Mouse (Mus musculus) myocyte (in vitro differentiated cells): ENCODE data around the gene T2. TPM values are rescaled to one million over a fixed set of nuclear protein-coding genes. Genes with fewer than 3 reads are reported as not detected.

Experiments
- H3K27me3 ChIP-seq: one replicate; pipeline ENCODE4 v1.6.1; 2011; ENCODE audit not compliant: control insufficient read depth, insufficient read depth, insufficient read length
- H3K36me3 ChIP-seq: one replicate; pipeline ENCODE4 v1.6.1; 2011; ENCODE audit not compliant: control insufficient read depth, insufficient read depth
- H3K4me2 ChIP-seq: one replicate; pipeline ENCODE4 v1.6.1; 2011; ENCODE audit warnings: low read depth, control low read depth
- H3K4me3 ChIP-seq: one replicate; pipeline ENCODE4 v1.5.1; 2011; ENCODE audit warnings: mild to moderate bottlenecking, control low read depth, moderate library complexity
- H3K79me2 ChIP-seq: one replicate; pipeline ENCODE4 v1.6.1; 2011; ENCODE audit not compliant: control insufficient read depth, insufficient read depth
- H3ac ChIP-seq: one replicate; pipeline ENCODE4 v1.6.1; 2011; ENCODE audit not compliant: control insufficient read depth, insufficient read length
- CEBPB ChIP-seq: IDR thresholded peaks from 2 replicates; pipeline ENCODE4 v1.6.1; 2011; ENCODE audit warnings: mild to moderate bottlenecking, moderate library complexity; ENCODE audit not compliant: poor library complexity, insufficient read depth, severe bottlenecking
- E2F4 ChIP-seq: IDR thresholded peaks from one replicate; pipeline ENCODE4 v1.6.1; 2011; ENCODE audit warnings: mild to moderate bottlenecking, control low read depth, moderate library complexity; ENCODE audit not compliant: insufficient read depth
- MAX ChIP-seq: IDR thresholded peaks from one replicate; pipeline ENCODE4 v1.6.1; 2011; ENCODE audit warnings: low read depth, mild to moderate bottlenecking, control low read depth
- MYOD1 ChIP-seq, 3 experiments: IDR thresholded peaks; one replicate each; pipeline ENCODE4 v1.6.1; 2011; ENCODE audit warnings: control low read depth in 2 of 3, low read depth in 2 of 3, mild to moderate bottlenecking in 2 of 3, moderate library complexity in 1 of 3; ENCODE audit not compliant: insufficient read length in 2 of 3, control insufficient read depth in 1 of 3
- MYOG ChIP-seq, 3 experiments: IDR thresholded peaks; one replicate each; pipeline ENCODE4 v1.6.1; 2011; ENCODE audit warnings: control low read depth in 2 of 3, low read depth in 2 of 3, mild to moderate bottlenecking in 2 of 3; ENCODE audit not compliant: insufficient read length in 2 of 3, control insufficient read depth in 1 of 3, insufficient read depth in 1 of 3
- POLR2A ChIP-seq: IDR thresholded peaks from one replicate; pipeline ENCODE4 v1.6.1; 2011; ENCODE audit warnings: low read depth, mild to moderate bottlenecking, control low read depth, moderate library complexity; ENCODE audit not compliant: insufficient read length
- POLR2AphosphoS2 ChIP-seq: IDR thresholded peaks from one replicate; pipeline ENCODE4 v1.6.1; 2011; ENCODE audit warnings: low read depth, control low read depth; ENCODE audit not compliant: insufficient read length
- REST ChIP-seq: IDR thresholded peaks from one replicate; pipeline ENCODE4 v1.6.1; 2011; ENCODE audit warnings: mild to moderate bottlenecking, control low read depth, moderate library complexity; ENCODE audit not compliant: insufficient read depth, insufficient read length
- SRF ChIP-seq: IDR thresholded peaks from one replicate; pipeline ENCODE4 v1.6.1; 2011; ENCODE audit warnings: low read depth; ENCODE audit not compliant: control insufficient read depth, insufficient read length
- TCF12 ChIP-seq: IDR thresholded peaks from one replicate; pipeline ENCODE4 v1.6.1; 2011; ENCODE audit warnings: mild to moderate bottlenecking, control low read depth; ENCODE audit not compliant: poor library complexity, insufficient read depth, severe bottlenecking
- TCF3 ChIP-seq: IDR thresholded peaks from one replicate; pipeline ENCODE4 v1.6.1; 2011; ENCODE audit warnings: low read depth, control low read depth; ENCODE audit not compliant: insufficient read length
- USF1 ChIP-seq: IDR thresholded peaks from one replicate; pipeline ENCODE4 v1.6.1; 2011; ENCODE audit warnings: low read depth, mild to moderate bottlenecking, control low read depth, moderate library complexity
- polyA plus RNA-seq: library from polyadenylated mRNA; unstranded; fragments of >200 nt; fragmentation: generic; extraction: Trizol; gene quantifications from one replicate; pipeline ENCODE4 v1.2.1, GENCODE M21; 2012; ENCODE audit warnings: missing spikeins

T2 gene
- polyA plus RNA-seq, 1 experiment, result 0.07 TPM

DNA sequence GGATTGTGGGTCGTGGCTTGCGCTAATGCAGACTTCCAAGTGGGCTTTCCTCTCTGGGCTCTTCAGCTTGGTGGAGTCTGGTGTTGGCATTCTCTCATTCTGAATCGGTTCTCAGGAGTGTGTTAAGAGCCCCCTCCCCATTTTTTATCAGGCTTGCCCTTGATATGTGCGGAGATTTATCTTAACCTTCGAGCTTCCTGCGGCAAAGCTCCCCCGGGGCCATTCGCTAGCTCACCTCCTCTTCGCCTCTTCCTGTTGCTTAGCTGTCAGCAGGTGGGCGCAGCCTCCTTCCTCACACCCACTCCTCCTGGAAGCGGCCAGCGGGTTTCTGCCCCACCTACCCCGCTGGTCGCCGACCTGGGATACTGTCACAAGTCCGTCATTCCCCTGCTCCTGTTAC lies 73.6 kb downstream of the T2 start:
- no peak overlapping the region for H3K4me3 ChIP-seq
- H3K36me3 ChIP-seq, result no peaks in the 10 kb centered on the region
- H3K4me2 ChIP-seq, result no peak overlapping the region
- H3ac ChIP-seq, result no peak overlapping the region
- TF ChIP-seq TCF3, result no peak
- no peak for TF ChIP-seq MAX
- no peak for TF ChIP-seq MYOD1 (IDR thresholded peaks at IDR 0.05; ENCODE audit: control insufficient read depth in 1 of 3, insufficient read length in 2 of 3, low read depth in 2 of 3)
- TF ChIP-seq REST, result no peak
- no peak for TF ChIP-seq CEBPB
- no peak for TF ChIP-seq E2F4
- TF ChIP-seq POLR2AphosphoS2, result no peak
- no peak for TF ChIP-seq SRF
- no peak for TF ChIP-seq POLR2A
- TF ChIP-seq TCF12, result no peak
- TF ChIP-seq MYOG (IDR thresholded peaks at IDR 0.05; ENCODE audit: control insufficient read depth in 1 of 3, insufficient read depth in 1 of 3, insufficient read length in 2 of 3, low read depth in 2 of 3), result no peak
- no peak for TF ChIP-seq USF1
- peaks cover 61% of the 10 kb centered on the region for H3K27me3 ChIP-seq
- H3K79me2 ChIP-seq, result no peaks in the 10 kb centered on the region

DNA sequence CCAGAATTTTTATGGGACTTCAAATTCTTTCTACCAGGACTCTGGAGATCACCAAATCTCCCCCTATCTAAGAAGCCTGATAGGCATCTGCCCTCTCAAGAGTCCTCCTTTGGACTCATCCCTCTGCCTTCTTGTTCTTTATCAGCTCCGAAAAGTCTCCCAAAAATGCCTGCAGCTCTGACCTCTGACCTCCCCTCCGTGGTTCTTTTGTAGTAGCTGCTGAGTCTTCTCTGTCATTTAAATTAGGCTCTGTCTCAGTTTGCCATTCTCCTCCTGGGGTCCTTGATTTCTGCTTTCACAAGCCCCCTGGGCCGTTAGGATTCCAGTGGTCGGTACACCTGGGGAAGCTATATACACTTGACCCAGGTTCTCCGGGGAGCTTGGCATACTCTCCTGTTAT lies 74.1 kb downstream of the T2 start:
- Histone ChIP-seq H3K36me3 (no peaks in the 10 kb centered on the region), H3K79me2 (no peaks in the 10 kb centered on the region), H3ac (no peak overlapping the region), H3K4me3 (no peak overlapping the region), H3K4me2 (no peak overlapping the region), H3K27me3 (peaks cover 65% of the 10 kb centered on the region)
- TF ChIP-seq POLR2A, result no peak

DNA sequence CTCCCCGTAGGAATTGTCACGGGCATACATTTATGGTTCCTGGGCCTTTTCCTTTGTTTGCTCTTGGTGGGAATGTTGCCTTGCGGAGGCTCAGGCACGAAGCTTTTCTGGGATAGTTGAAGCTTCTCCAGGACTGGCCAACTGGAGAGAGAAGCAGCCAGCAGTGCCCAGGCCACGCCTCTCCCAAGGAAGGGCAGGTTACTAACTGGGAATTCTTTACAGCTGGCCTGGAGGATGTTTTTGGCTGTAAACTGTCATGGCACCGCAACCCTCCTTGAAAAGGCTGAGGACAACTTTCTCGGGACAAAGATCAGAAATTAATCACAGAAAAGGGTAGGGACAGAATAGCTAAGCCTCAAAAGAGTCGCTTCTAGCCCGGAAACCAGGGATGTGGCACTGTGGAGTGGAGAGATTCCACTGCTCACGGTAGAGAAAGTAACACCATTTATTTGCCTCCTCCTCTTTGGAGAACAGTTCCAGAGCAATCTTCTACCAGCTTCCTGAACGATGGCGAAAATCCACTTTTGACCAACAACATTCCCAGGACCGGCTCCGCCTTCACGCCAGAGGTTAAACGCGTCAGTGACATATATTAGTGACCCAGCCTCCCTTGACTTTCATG lies 76.5 kb downstream of the T2 start:
- no peaks in the 10 kb centered on the region for H3K36me3 ChIP-seq

DNA sequence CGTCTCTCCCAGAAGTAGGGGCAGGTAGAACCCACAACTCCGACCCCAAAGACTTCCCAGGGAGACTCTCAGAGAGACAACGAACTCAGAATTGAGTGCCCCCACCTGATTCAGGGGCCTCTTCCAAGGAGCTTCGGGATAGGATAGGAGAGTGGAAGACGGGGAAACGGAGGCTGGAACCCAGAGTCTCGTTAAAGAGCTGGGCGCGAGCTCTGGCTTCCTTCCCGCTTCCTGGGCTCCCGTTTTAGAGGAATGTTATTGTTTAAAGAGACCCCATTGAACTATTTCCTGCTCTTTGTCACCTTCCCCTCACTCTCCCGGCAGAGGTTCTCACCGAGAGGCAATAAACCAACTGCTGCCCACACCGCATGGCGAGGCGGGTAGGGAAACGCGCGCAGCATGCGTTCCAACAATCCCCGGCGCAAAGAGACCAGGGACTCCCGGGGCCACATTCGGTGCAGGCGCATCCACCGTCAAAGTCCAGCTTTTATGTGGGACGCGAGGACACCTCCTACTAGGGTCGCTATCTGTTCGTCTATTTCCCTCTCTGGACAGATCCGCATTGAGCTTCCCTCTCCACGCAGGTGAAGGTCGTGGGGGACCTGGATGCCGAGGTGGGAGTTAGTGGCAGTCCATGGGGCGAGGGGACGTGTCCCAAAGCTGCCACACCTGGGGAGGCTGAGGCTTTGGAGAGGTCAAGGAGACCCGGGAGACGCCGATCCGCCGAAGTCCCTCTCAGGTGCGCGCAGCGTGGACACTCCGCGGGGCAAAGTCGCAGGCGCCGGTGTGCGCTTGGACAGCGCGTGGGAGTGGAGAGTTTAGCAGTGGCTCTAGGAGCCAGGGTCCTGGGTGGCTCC lies 77.6 kb downstream of the T2 start:
- Histone ChIP-seq H3ac (no peak overlapping the region), H3K27me3 (peaks cover 82% of the 10 kb centered on the region), H3K79me2 (no peaks in the 10 kb centered on the region), H3K36me3 (no peaks in the 10 kb centered on the region), H3K4me3 (no peak overlapping the region), H3K4me2 (no peak overlapping the region)
- TF ChIP-seq USF1, result no peak
- TF ChIP-seq TCF12, result no peak
- no peak for TF ChIP-seq MYOD1 (IDR thresholded peaks at IDR 0.05; ENCODE audit: control insufficient read depth in 1 of 3, insufficient read length in 2 of 3, low read depth in 2 of 3)
- TF ChIP-seq CEBPB, result no peak
- TF ChIP-seq POLR2AphosphoS2, result no peak

More for the DNA sequence above, 76.5 kb downstream of the T2 start:
- Histone ChIP-seq H3K79me2 (no peaks in the 10 kb centered on the region), H3K4me2 (no peak overlapping the region), H3K27me3 (peaks cover 74% of the 10 kb centered on the region), H3ac (no peak overlapping the region), H3K4me3 (no peak overlapping the region)
- TF ChIP-seq POLR2AphosphoS2, result no peak
- no peak for TF ChIP-seq USF1
- TF ChIP-seq E2F4, result no peak
- TF ChIP-seq CEBPB, result no peak
- TF ChIP-seq TCF3, result no peak
- TF ChIP-seq SRF, result no peak
- no peak for TF ChIP-seq REST
- TF ChIP-seq TCF12, result no peak
- TF ChIP-seq MYOG (IDR thresholded peaks at IDR 0.05; ENCODE audit: control insufficient read depth in 1 of 3, insufficient read depth in 1 of 3, insufficient read length in 2 of 3, low read depth in 2 of 3), result no peak
- TF ChIP-seq MAX, result no peak
- TF ChIP-seq POLR2A, result no peak
